Mouse (Mus musculus) right cerebral cortex, adult 2 months (tissue): ENCODE data around the gene Dnah17.

Experiments
- DNase-seq, 2 experiments: peaks; one replicate each; pipeline ENCODE4 v3.0.0; 2021 to 2022; ENCODE audit warnings: low spot score in 2 of 2

Dnah17 gene

DNA sequence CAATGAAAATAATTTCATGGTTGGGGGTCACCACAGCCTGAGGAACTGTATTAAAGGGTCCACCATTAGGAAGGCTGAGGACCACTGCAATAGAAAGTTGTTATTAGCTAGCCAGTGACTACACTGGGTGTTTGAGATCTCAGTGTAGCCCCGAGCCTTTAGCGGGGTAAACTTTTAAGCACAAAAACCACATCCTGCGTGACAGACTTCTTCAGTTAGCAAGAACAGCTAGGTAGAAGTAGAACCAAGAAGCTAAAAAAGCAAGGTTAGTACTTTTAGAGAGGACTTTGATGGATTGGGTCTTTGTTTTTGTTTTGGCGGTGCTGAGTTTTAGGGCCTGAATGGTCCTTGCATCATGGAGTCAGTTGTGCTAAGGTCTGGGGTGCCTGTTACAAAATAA lies 13.3 kb upstream of the Dnah17 start:
- no peak for DNase-seq

DNA sequence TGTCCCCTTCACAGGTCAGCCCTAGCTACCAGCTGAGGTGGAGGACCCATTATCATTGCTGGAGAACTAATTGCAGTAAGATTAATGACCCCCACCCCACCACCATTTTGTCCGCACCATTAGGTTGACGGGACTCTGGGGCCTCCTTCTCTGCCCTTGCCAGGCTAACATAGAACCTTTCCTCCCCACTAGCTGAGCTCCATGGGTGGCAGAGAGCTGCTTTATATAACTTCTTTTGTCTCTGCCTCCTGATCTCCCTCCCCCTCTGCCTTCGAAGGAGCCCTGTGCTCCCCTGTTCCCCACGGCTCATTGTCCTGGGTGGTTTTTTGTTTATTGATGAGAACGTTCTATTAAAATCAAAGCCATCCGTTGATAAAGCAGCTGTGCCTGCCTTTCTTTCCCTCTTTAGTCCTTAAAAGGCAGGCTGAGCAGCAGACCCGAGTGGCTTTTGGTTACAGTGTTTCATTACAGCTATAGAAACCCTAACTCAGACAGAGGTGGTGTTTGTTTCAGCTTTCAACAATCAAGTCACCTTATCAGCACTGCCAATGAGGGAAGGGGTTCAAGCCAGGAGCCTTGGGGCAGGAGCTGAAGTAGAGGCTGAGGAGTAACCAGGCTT lies 12.2 kb upstream of the Dnah17 start:
- no peak for DNase-seq

DNA sequence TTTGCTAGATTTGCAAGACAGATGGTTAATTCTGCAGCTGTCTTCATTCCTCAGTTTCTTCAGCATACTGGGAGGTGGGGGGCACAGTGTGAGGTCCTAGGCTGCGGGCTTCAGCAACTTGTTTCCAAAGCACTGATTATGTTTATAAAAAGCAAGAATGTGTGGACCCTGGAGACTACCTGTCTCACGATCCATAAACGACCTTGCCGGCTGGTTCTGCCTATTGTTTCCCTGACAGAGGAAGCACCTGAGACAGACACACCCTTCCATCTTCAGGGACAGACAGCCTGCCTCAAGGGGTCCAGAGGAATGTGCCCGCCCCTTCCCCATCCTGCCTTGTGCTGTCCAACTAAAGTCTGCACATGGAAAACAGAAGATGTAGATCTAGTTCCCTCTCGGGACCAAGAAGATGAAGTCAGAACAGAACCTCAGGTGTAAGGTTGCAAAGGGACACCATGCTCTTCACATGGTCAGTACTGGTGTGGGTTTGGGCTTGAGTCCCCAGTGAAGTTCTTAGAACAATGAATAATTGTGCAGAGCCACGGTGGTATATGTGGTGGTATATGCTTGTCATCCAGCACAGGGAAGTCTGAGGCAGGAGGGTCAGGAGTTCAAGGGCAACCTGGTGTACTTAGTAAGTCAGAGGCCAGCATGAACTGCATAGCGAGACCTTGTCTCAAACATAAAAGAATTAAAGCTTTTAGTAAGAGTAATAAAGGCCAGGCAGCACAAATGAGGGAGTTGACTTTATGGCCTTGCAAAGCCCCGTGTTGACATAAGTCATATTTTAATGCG lies 10.5 kb upstream of the Dnah17 start:
- no peak for DNase-seq

DNA sequence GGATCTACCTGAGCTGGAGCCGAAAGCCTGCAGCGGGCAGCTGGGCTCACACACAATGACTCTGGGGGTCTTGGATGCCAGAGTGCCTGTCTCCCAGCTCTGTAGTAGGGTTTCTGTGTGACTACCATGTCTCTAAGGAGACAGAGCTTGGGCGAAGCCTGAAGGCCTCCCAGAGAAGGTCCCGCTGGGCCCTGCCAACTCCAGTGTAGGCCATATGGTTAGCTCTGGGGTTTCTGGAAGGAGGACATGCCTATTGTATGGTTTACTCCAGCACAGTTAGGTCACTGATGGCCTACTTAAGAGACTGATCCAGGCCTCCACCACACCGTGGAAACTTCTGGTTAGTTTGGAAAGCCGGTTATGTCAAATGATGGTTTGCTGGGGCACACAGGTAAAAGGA lies 7.9 kb upstream of the Dnah17 start:
- DNase-seq: no peak

DNA sequence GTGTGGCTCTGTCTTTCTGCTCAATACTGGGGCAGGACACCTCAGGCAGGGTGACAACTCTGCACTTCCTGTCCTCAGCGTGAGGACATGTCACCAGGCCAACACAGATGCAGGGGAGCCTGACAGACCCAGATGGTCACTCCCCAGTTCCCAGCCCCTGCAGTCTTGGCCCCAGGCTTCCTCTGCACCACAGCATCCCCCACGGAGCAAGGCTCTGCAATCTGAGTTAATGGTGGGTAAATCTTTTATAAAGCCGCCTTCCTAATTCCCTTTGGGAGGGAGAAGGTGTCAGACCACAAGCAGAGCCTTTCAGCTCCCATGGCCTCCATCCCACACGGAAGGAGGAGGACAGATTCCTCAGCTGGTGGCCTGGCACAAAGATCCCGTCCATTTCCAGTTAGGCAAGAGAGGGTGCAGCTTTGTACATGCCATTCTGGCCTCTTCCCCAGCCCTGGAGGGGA lies 5.8 kb upstream of the Dnah17 start:
- DNase-seq: no peak

DNA sequence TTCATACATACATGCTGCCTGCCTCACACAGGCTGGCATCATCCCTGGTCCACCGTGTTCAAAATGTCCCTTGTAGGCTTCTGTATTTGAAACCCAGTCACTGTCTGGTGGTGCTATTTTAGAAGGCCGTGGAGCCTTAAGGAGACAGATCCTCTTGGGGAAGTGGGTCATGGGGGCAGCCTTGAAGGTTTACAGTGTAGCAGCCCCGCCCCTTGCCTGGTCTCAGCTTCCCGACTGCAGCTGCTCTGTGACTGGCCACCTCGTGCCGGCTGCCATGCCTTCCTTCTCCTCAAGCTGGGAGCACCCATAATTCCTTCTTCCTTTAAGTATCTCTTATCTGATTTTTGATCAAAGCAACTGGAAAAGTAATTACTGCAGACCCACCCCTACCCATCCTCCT lies 4.8 kb upstream of the Dnah17 start:
- no peak for DNase-seq

DNA sequence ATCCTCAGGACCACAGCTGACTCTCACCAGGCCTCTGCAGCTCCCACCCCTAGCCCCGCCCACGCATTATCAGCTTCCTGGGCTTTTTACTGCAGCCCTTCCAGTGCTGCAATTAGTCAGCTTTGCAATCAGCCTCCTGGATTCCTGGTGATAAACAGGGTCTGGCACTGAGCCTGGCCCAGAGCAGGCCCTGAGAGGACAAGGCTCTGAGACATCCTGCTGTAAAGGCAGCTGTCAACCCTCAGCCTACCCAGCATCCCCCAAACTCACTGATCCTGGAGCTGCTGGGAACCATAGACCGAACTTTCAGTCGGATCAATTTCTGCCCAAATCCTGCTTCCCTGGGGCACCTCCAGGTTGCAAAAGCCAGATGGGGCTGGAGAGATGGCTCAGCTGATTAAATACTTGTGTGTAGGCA lies 3.3 kb upstream of the Dnah17 start:
- peak in 1 of 2 experiments; percentile 17 for DNase-seq

DNA sequence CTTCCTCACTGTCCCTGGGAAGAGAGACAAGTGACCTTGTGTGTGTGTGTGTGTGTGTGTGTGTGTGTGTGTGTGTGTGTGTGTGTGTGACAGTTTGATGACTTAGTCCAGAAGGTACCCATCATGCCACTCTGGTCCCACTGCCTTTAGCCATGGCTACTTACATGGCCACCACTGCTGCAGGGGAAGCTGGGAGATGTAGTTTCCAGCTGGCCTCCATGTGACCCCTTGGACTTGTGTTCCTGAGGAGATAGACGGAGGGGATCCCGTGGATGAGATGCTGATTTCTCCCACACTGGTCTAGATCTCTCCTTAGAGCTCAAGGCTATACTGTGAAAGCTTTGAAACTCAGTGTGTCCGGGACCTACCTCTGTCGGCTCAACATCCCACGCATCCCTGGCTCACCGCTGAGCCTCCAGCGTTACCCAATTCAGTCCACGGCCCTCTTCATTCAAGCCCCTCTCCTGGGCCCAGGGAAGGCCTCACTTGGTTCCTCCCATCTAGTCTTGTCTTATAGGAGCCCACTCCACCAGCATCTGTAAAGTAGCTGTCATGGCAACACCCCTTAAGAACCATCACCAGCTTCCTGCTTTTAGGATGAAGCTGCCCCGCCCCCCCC lies 2.8 kb upstream of the Dnah17 start:
- DNase-seq: peak in 1 of 2 experiments; percentile 40

DNA sequence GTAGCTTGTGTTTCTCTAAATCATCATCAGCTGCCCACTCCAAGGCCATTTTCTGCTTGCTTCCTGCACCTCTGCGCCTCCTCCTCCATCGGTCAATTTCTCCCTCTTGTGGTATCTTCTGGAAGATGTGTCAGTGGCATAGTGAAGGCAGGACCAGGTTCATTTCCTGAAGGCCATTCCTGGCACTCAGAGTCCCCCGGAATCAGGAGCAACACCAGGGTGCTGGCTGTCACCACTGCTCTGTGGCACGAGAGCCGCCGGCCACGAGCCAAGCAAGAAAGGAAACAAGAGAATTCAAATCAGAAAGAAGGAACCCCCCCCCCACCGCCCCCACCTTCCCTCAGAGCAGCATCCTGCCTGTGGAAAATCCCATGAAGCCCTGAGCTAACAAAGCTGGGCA lies 1.7 kb upstream of the Dnah17 start:
- no peak for DNase-seq

DNA sequence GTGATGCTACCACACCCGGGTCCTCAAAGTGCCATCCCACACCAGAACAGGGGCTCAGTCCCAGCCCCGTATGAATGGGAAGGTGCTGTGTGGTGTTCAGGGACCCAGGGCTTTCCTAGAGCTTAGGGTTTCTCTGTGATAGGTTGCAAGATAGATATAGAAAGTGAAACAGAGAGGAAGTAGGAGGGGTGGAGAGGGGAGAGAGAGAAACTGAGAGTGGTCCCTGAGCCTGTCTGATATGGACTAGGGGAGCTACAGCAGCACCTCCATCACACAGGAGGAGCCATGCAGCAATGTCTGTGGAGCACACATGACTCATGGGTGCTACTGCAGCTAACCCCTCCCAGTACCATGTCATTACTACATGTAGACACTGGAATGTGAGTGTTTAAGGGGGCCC lies 622 bp downstream of the Dnah17 start:
- no peak for DNase-seq

DNA sequence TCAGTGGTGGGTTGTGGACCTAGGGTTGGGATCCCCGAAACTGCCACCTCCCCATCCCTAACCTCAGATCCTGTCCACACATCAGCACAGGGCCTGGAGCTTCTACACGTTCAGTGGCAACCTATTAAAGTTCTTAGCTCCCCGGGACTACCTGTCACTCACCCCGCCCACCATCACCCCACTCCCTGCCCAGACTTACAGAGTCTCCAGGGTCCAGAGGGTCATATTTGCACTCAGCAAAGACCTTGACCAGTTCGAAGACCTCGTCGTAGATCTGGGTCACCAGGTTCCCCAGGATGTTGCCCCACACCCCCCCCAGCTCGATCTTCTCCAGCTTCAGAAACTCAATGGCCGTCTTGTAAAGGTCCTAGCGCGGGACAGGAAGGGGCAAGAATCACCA lies 8.8 kb downstream of the Dnah17 start:
- no peak for DNase-seq

DNA sequence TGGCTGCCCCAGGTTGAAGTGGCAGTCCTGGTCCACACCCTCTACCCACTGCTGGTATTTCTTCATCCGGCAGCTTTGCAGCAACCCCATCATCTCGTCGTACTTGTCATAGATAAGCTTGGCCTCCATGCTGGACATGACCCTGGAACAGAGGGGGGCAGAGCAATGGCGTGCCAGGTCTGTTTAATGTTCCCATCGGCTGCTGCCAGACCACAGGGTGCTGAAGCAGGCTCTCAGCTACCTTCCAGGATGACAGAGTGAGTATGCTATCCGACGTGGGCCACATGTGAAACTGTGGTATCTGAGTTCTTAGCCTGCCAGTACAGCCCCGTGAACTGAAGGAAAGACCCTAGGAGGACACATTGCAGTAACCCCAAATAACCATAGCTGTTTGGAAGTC lies 11.7 kb downstream of the Dnah17 start:
- no peak for DNase-seq

DNA sequence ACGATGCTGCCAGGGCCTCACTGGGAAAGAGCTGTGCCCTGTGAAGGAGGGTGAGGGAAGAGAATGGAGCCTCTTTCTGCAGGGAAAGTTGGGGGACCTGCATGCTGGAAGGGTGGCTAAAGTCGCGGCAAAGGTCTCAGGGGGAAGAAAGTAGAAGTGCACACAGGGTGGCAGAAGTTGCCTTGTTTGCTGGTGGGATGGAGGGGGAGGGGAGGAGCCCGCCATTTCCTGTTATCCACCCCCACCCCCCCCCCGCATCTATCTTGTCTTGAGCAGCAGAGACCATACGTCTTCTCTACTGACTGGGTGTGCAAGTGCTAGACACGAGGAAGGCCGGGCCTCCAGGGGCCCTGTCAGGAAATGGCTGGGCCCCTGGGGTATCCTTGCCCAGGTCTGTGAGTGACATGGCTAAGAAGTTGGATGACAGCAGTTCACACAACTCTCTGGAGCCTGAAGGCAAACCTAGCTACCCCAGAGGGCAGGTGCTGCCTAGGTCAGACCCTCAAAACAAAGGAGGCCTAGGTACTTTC lies 15.8 kb downstream of the Dnah17 start:
- DNase-seq: no peak

DNA sequence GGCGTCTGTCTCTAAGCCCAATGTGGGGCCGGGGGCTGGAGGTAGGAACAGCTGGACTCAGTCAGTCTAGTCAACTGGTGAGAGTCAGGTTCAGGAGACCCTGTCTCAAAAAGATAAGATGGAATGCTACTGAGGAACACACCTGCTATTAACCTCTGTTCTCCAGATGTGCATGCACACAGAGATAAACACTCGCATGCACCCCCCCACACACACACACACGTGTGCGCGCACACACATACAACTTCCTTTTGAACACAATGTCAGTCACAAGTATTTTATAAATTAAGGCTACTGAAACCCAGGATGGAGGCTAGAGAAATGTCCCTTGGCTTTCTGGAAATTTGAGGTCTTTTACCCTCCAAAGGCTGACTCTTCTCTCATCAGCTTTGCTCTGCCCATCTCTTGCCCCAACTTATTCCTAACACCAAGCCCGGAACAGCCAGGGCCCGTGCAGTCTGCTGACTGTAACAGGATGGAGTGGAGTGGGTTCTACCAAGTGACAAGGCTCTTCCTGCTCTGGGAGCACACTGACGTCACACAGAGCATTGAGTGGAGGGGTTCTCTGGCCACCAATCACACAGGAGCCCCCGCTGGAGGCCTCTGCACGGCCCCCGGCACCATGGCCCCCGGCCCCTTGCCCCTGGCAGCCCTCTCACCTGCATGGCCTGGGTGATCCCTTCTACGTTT lies 16.8 kb downstream of the Dnah17 start:
- DNase-seq: no peak

DNA sequence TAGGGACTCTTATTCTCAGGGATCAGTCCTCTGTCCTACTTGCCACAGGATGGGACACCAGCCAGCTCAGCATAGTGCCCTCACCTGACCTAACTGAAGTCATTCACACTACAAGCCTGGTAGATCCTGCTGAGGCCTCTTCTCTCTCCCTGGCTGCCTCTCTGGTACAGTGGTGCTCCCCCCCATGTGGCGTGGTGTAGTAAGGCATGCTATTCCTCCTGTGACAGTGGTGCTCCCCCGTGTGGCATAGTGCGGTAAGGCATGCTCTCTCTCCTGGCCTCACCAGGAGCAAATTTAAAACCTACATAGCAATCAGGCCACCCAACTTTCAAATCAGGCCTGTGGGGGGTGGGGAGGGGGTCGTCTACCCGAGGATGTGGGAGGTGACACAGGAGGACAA lies 26.4 kb downstream of the Dnah17 start:
- DNase-seq: peak; percentile 86 to 88

DNA sequence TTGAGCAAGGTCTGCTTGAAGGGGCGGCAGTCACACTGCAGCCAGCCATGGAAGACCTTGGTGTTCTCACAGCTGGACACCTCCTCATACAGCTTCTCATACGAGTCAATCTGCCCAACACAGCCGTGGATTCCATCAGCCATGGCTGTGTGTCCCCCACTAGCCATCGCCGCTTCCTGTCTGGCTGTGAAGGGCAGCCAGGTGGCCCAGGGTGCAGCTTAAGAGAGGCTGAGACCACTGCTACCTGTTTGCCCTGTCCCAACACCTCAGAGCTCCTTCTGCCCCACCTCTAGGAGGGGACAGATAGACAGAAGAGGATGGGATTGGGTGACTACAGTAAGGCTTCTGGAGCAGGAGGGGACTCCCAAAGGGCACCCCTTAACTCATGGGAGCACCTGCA lies 27.1 kb downstream of the Dnah17 start:
- DNase-seq: no peak

DNA sequence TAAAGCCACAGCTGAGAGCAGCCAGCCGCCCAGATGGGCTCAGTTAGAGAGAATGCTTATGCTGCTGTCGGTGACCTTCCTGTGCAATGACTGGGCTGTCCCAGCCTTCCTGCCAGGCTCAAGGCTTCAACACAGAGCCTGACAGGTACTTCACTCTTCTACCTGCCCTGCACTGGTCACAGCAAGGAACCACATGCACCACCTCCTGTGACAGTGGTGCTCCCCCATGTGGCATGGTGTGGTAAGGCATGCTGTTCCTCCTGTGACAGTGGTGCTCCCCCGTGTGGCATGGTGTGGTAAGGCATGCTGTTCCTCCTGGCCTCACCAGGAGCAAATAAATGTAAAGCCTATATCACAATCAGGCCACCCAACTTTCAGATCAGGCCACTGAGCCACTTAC lies 27.6 kb downstream of the Dnah17 start:
- DNase-seq: peak; percentile 93 to 94

DNA sequence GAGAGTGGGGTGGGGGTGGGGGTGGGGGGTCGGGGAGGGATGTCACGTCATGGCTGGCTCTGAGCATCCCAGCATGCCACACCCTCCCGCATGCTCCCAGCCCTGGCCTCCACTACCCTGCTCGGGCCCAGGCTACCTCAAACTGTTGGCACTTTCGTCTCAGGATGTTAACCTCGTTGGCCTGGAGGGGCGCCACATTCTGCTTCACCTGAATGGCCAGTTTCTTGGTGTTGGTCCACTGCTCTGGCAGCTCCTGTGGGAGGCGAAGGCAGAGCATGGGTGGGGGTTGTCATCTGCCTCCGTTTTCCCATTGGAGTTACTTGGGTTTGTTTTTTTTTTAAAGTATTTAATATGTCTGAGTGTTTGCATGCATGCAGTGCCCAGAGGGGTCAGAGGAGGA lies 29.3 kb downstream of the Dnah17 start:
- no peak for DNase-seq

DNA sequence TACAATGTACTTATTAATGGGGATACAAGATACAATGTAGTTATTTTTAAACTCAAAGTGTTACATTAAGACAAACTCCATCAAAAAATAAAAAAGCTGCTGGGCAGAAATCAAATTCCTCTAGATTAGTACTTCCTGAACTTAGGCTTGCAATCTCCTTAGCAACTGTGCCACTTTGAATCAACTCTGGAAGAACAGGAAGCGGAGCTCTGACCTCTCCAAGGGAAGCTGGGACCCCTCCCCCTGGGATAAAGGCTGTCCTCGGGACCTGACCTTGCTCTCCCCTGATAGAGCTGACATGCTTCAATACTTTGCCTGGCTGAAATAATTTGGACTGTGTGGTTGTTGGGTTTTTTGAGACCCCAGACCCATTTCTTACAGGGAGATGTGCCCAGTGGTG lies 33.7 kb downstream of the Dnah17 start:
- no peak for DNase-seq

DNA sequence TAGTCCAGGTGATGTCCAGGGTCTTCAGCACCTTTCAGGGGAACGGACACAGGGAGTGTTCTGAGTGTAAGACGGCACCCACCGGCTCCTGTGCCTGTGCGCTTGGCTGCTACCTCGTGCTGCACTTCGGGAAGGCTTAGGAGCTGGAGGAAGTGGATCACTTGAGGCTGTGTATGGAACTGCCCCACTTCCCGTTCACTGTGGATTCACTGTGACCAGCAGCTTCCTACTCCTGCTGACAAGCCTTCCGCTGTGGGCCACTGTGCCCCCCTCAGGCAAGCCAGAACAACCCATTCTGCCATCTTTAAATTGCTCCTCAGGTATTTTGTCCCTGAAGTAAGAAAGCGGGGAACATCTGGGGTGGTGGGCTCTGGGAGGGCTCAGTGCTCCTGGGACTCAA lies 35.4 kb downstream of the Dnah17 start:
- no peak for DNase-seq

DNA sequence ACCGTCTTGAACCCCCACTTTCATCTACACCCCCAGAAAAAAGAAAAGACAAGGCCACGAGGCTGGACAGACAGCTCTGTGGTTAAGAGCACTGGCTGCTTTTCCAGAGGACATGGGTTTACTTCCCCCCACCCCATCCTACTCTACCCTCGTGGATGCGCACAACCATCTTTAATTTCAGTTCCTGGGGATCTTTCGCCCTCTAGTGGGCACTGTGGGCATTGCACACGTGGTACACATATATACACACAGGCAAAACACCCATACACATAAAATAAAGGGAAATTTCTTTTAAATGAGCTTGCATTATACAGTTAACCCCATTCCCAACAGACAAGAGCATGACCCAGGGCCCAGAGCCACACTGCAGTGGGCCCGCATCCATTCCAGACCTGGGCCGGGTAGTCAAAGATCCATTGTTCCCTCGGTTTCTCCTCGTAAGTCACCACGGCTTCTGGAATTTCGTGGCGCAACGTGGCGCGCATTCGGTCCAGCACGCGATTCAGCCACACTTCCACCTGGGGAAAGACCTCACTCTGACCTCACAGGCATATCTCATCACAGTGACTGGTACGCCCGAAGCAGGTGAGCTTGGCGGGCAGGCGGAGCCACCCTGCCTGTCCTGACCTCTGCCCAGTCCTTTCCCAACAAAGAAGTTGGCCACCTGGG lies 39.3 kb downstream of the Dnah17 start:
- DNase-seq: no peak

DNA sequence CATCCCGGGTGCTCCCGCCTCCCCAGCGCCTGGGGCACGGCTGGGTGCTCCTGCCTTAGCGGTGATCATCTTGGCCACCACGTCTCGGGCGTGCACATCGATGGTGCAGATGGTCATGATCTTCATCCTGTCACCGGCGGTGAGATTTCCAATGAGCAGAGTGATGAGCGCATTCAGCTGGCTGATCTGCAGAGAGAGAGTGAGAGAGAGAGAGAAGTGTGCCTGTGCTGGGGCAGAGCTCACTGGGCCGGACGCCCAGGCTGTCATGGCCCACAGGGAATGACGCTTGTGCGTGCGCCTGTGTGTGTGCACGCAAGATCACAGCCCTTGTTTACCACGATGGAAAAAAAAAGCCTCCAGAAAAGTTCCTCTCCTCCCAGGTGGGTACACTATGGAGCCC lies 41.5 kb downstream of the Dnah17 start:
- DNase-seq: no peak
